Mouse (Mus musculus) frontal cortex, adult (tissue): ENCODE data around the gene Gm21818.
"Not testable (repeated sequence)": the region's sequence is repeated elsewhere in the genome, so short reads cannot be mapped to it uniquely, and the experiment has no call there.

Experiments
- ATAC-seq: cut with Nextera tagmentation; 2 replicates; pipeline ENCODE4 v1.9.2; 2017; ENCODE audit warnings: mild to moderate bottlenecking, moderate library complexity, mixed read lengths; ENCODE audit not compliant: low TSS enrichment

Gm21818 gene

DNA sequence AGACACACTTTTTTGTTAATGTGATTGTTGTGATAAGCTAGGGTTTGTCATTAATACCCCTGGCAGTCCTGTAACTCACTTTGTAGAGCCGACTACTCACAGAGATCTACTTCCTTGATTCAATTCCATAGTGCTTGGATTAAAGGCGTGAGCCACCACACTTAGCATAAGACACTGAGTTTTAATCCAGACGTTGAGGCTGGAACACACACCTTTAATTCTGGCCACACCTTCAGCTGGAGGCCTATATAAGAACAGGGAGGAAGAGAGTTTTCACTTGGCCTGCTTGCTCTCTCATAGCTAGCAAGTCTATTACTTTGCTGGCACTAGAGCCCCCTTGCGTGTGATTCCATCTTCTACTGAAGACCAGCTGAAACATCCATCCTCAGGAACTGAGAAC lies at the start of gene Gm21818:
Gene Gm21818, plus strand, starts transcription at position 301 of the 400 bp plus-strand sequence.
- not testable (repeated sequence) for ATAC-seq

DNA sequence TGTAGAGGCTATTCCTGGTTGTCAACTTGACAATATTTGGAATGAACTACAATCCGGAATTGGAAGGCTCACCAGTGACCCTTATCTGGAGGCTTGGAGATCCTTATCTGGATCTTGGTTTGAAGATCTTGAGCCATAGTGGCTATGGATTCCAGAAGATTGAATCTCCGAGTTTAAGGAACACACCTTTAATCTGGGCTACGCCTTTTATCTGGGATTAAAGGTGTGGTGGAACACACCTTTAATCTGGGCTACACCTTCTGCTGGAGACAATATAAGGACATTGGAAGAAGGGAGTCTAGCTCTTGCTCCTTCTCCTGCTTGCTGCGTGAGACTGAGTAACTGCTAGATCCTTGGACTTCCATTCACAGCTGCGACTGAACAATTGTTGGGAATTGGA lies 32.3 kb upstream of the Gm21818 start, which contains the start of gene Gm20767:
Gene Gm20767, plus strand, starts transcription at position 301 of the 400 bp plus-strand sequence.
- not testable (repeated sequence) for ATAC-seq

GRCm38 (mm10) chr13:120142348-120142747 lies 29.9 kb upstream of the Gm21818 start:
- not testable (repeated sequence) for ATAC-seq

- not testable (repeated sequence) for ATAC-seq
These were observed 22.4 kb upstream of the Gm21818 start for GRCm38 (mm10) chr13:120149660-120150407.

DNA sequence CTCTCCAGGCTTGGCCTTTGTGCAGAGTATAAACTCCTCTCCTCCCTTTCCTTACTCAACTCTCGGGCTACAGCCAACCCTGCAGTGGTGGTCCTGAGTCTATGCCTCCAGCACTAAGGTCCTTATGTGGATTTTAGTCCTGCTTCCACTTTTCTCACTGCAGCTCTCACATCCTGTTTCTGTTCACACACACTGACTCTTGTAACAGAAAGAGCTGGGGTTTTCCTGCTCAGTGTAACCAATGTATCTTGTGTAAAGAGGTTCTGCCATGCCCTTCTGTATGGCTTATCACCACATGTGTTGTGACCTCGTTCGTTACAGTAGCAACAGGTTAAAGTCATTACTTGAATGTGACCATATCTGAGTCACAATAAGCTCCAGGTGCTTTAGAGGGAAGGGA lies 21.6 kb upstream of the Gm21818 start:
- ATAC-seq: not testable (repeated sequence)

GRCm38 (mm10) chr13:120168301-120168700 lies 3.9 kb upstream of the Gm21818 start:
- not testable (repeated sequence) for ATAC-seq

GRCm38 (mm10) chr13:120196189-120196821 lies 24.1 kb downstream of the Gm21818 start:
- ATAC-seq: not testable (repeated sequence)

GRCm38 (mm10) chr13:120215847-120216246 lies 43.6 kb downstream of the Gm21818 start, which contains the start of gene Gm21762:
Gene Gm21762, minus strand, starts transcription at chr13:120215947.
- not testable (repeated sequence) for ATAC-seq

- ATAC-seq: not testable (repeated sequence)
These were observed 48.7 kb downstream of the Gm21818 start for GRCm38 (mm10) chr13:120220922-120221321.

- not testable (repeated sequence) for ATAC-seq
These were observed 50.9 kb downstream of the Gm21818 start for GRCm38 (mm10) chr13:120223012-120223659.
